Mouse (Mus musculus) lung, embryonic 15.5 days (tissue): ENCODE measurements around the gene Rpl38. TPM values are rescaled to one million over a fixed set of nuclear protein-coding genes. Genes with fewer than 3 reads are reported as not detected.
"Not testable (repeated sequence)": the region's sequence is repeated elsewhere in the genome, so short reads cannot be mapped to it uniquely, and the experiment has no call there.

Source experiments
- ATAC-seq: fragments of 200-750 bp; cut with Nextera tagmentation; 2 replicates; pipeline ENCODE4 v1.8.0; 2017; ENCODE audit warnings: moderate number of reproducible peaks, borderline replicate concordance; ENCODE audit not compliant: low FRiP score, low TSS enrichment; ENCODE audit errors: extremely low read depth
- H3K27ac ChIP-seq: fragments of 300-500 bp; sonication (generic); 2 replicates; pipeline ENCODE4 v1.5.1; 2015; ENCODE audit warnings: moderate library complexity, mild to moderate bottlenecking, inconsistent platforms
- H3K27me3 ChIP-seq: fragments of 300-500 bp; sonication (generic); 2 replicates; pipeline ENCODE4 v1.6.1; 2015; ENCODE audit warnings: inconsistent platforms
- H3K36me3 ChIP-seq: fragments of 300-500 bp; sonication (generic); 2 replicates; pipeline ENCODE4 v1.6.1; 2015; ENCODE audit warnings: inconsistent platforms
- H3K4me1 ChIP-seq: fragments of 300-500 bp; sonication (generic); 2 replicates; pipeline ENCODE4 v1.6.1; 2015; ENCODE audit warnings: inconsistent platforms
- H3K4me2 ChIP-seq: fragments of 300-500 bp; sonication (generic); 2 replicates; pipeline ENCODE4 v1.6.1; 2015; ENCODE audit warnings: inconsistent platforms, mild to moderate bottlenecking, moderate library complexity
- H3K4me3 ChIP-seq: fragments of 300-500 bp; sonication (generic); 2 replicates; pipeline ENCODE4 v1.5.1; 2015; ENCODE audit warnings: mild to moderate bottlenecking, inconsistent platforms
- H3K9ac ChIP-seq: fragments of 300-500 bp; sonication (generic); 2 replicates; pipeline ENCODE4 v1.6.1; 2015; ENCODE audit warnings: inconsistent platforms
- H3K9me3 ChIP-seq: fragments of 300-500 bp; sonication (generic); 2 replicates; pipeline ENCODE4 v1.6.1; 2016; ENCODE audit warnings: inconsistent platforms
- WGBS: fragments of 180-500 bp; shearing (Covaris S2); methylation state at CpG from one replicate; pipeline ENCODE4 v1.1.7; 2015; 5-methylcytosine and 5-hydroxymethylcytosine counted together
- polyA plus RNA-seq: library from polyadenylated mRNA; unstranded; fragments of >200 nt; fragmentation: Nextera tagmentation; extraction: Ambion mirVana; gene quantifications from 2 replicates; pipeline ENCODE4 v1.2.1, GENCODE M21; 2015

The Rpl38 gene
- polyA plus RNA-seq, 1 experiment from 2014 or later = 816 TPM

DNA sequence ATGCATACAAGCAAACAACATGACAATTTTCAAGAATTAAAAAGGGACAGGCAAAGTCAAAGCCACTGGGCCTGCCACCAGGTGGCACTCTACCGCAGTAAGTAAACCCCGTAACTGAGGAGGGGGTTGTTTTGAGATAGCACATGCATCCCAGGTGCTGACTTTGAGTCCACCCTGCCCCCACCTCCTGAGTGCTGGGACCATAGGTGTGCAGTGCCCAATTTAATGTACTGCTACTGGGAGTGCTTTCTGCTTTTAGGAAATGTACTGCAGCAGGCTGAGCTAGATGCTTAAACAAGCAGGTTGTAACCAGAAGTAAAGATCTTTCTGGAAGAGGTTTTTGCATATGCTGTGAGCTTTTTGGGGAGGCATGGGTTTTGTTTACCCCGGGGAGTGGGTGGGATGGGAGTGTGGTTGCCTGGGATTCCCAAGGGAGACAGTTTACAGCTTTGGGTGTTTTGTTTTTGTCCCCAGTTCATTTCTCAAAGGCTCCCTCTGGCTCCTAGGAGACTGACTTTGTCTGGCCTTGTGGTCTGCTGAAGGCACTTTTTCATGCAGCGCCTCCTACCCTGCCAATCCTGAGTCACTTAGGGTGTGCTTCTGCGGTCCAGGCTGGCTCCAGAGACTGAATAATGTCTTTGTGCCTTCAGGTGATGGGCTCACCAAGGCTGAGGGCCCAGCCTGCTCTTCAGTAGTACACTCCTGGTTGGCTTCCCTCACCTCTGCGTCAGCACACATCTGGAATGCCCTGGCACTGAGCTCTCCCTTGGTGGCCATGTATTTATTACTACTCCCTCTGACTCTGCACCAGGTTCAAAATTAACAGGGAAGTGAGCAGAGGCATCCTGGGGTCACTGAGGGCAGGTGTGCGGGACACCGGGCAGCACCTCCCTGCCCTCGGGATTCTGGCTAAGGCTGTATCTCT is 4.7 kb downstream of the Rpl38 start:
- H3K4me3 ChIP-seq = no peak overlapping the region
- H3K9ac ChIP-seq = no peak overlapping the region
- no peak for ATAC-seq
- H3K27ac ChIP-seq = no peak overlapping the region
- peaks cover 40% of the 10 kb centered on the region for H3K36me3 ChIP-seq
- H3K27me3 ChIP-seq = no peaks in the 10 kb centered on the region
- 64% methylated on average over 9 of the region's 9 CpGs for WGBS
- no peaks in the 10 kb centered on the region for H3K9me3 ChIP-seq
- peaks cover 27% of the 10 kb centered on the region for H3K4me1 ChIP-seq
- no peak overlapping the region for H3K4me2 ChIP-seq

DNA sequence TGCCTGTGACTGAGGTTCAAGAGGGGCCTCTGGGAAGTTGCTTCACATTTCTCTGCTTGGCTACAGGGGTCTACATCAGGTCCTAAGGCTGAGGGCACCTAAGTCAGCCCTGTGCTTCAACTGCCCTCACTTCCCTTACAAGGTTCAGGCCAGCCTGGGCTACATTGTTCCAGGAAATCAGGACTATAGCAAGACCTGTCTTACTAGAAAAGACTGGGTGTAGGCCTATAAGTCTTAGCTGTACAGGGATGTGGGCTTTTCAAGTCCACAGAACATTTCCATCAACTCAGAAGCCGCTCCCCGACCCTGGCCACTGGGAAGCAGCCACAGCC is 5.4 kb downstream of the Rpl38 start:
- WGBS = 86% methylated on average over 2 of the region's 2 CpGs
- no peak overlapping the region for H3K4me2 ChIP-seq
- ATAC-seq = no peak
- H3K4me1 ChIP-seq = peaks cover 27% of the 10 kb centered on the region
- no peak overlapping the region for H3K4me3 ChIP-seq
- no peaks in the 10 kb centered on the region for H3K27me3 ChIP-seq
- no peaks in the 10 kb centered on the region for H3K9me3 ChIP-seq
- no peak overlapping the region for H3K27ac ChIP-seq
- no peak overlapping the region for H3K9ac ChIP-seq
- peaks cover 40% of the 10 kb centered on the region for H3K36me3 ChIP-seq

GRCm38 (mm10) chr11:114674180-114674579 is 5.9 kb downstream of the Rpl38 start:
- H3K36me3 ChIP-seq = peaks cover 40% of the 10 kb centered on the region
- H3K9me3 ChIP-seq = no peaks in the 10 kb centered on the region
- no peak for ATAC-seq
- 44% methylated on average over 8 of the region's 8 CpGs for WGBS
- H3K27ac ChIP-seq = no peak overlapping the region
- peaks cover 30% of the 10 kb centered on the region for H3K4me1 ChIP-seq
- no peak overlapping the region for H3K4me2 ChIP-seq
- H3K9ac ChIP-seq = no peak overlapping the region
- H3K4me3 ChIP-seq = no peak overlapping the region
- no peaks in the 10 kb centered on the region for H3K27me3 ChIP-seq

- Histone ChIP-seq H3K27ac (0 out of 2 replicates have a peak overlapping the region, but pooled peaks have one; percentile 3), H3K4me1 (peaks cover 33% of the 10 kb centered on the region), H3K4me2 (peak overlapping the region; percentile 91), H3K4me3 (peak overlapping the region; percentile 49; the same call in 1 of the 2 replicates), H3K36me3 (peaks cover 40% of the 10 kb centered on the region)
- 87% methylated on average over 2 of the region's 3 CpGs for WGBS
- not testable (repeated sequence) for H3K9ac ChIP-seq, H3K27me3 ChIP-seq, H3K9me3 ChIP-seq, ATAC-seq
Measured at GRCm38 (mm10) chr11:114674796-114675195, 6.5 kb downstream of the Rpl38 start.

DNA sequence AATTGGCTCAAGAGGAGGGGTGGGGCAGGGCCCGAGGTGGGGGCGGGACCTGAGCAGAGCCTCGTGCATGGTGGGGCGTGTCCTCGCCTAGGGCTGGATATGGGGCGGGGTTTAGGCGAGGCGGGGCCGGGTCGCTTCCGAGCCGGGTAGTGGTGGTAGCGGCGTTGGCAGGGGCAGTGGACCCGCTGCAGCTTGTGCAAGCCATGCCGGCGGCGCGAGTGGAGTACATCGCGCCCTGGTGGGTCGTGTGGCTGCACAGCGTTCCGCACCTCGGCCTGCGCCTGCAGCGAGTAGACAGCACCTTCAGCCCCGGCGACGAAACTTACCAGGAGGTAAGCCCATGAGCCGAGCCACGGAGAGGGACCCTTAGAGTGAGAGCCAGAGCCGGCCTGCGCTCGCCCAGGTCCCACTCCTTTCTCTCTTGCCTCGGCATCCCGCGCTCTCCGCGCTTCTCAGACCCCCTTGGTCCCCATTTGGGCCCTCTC is 7.1 kb downstream of the Rpl38 start, which contains the start of gene Ttyh2:
Ttyh2 (plus strand) TSS at position 91 of the 485 bp plus-strand sequence.
- 0% methylated on average over 39 of the region's 40 CpGs for WGBS
- Histone ChIP-seq H3K4me1 (peaks cover 33% of the 10 kb centered on the region), H3K27me3 (no peaks in the 10 kb centered on the region), H3K4me2 (peak within 1 kb of the TSS; percentile 91), H3K4me3 (peak within 1 kb of the TSS; percentile 49), H3K36me3 (peaks cover 36% of the 10 kb centered on the region), H3K9me3 (no peaks in the 10 kb centered on the region), H3K27ac (0 out of 2 replicates have a peak within 1 kb of the TSS, but pooled peaks have one; percentile 3), H3K9ac (peak within 1 kb of the TSS; percentile 47)
- ATAC-seq = peak; percentile 91

GRCm38 (mm10) chr11:114675826-114676401 is 7.6 kb downstream of the Rpl38 start:
- peaks cover 31% of the 10 kb centered on the region for H3K36me3 ChIP-seq
- 0 out of 2 replicates have a peak overlapping the region, but pooled peaks have one; percentile 3 for H3K27ac ChIP-seq
- peak; percentile 17; the same call in 1 of the 2 replicates for ATAC-seq
- H3K27me3 ChIP-seq = no peaks in the 10 kb centered on the region
- H3K9me3 ChIP-seq = no peaks in the 10 kb centered on the region
- peaks cover 30% of the 10 kb centered on the region for H3K4me1 ChIP-seq
- 4% methylated on average over 27 of the region's 27 CpGs for whole genome bisulfite sequencing
- H3K4me3 ChIP-seq = peak overlapping the region; percentile 49
- H3K9ac ChIP-seq = peak overlapping the region; percentile 47
- peak overlapping the region; percentile 91 for H3K4me2 ChIP-seq

- ATAC-seq = no peak
- H3K4me3 ChIP-seq = peak overlapping the region; percentile 49
- H3K4me1 ChIP-seq = peaks cover 30% of the 10 kb centered on the region
- H3K27me3 ChIP-seq = no peaks in the 10 kb centered on the region
- H3K4me2 ChIP-seq = peak overlapping the region; percentile 91
- 8% methylated on average over 14 of the region's 14 CpGs for WGBS
- H3K27ac ChIP-seq = no peak overlapping the region
- H3K9me3 ChIP-seq = no peaks in the 10 kb centered on the region
- H3K9ac ChIP-seq = peak overlapping the region; percentile 47
- peaks cover 26% of the 10 kb centered on the region for H3K36me3 ChIP-seq
Measured at GRCm38 (mm10) chr11:114676431-114676830, 8.1 kb downstream of the Rpl38 start.

- H3K9me3 ChIP-seq = no peaks in the 10 kb centered on the region
- peaks cover 20% of the 10 kb centered on the region for H3K36me3 ChIP-seq
- H3K27me3 ChIP-seq = no peaks in the 10 kb centered on the region
- no peak overlapping the region for H3K27ac ChIP-seq
- WGBS = 58% methylated on average over 8 of the region's 9 CpGs
- H3K9ac ChIP-seq = no peak overlapping the region
- peaks cover 30% of the 10 kb centered on the region for H3K4me1 ChIP-seq
- H3K4me3 ChIP-seq = peak overlapping the region; percentile 49
- ATAC-seq = no peak
- peak overlapping the region; percentile 91 for H3K4me2 ChIP-seq
Measured at GRCm38 (mm10) chr11:114676896-114677530, 8.7 kb downstream of the Rpl38 start.

- Histone ChIP-seq H3K27ac (no peak overlapping the region), H3K36me3 (no peaks in the 10 kb centered on the region), H3K4me3 (no peak overlapping the region), H3K27me3 (no peaks in the 10 kb centered on the region), H3K9me3 (no peaks in the 10 kb centered on the region), H3K4me1 (peaks cover 37% of the 10 kb centered on the region), H3K4me2 (peak overlapping the region; percentile 1; the same call in 1 of the 2 replicates), H3K9ac (no peak overlapping the region)
- ATAC-seq = no peak
- WGBS = 34% methylated on average over 8 of the region's 8 CpGs
Measured at GRCm38 (mm10) chr11:114679582-114679981, 11.3 kb downstream of the Rpl38 start.

GRCm38 (mm10) chr11:114680291-114680690 is 12.0 kb downstream of the Rpl38 start:
- Histone ChIP-seq H3K4me2 (no peak overlapping the region), H3K27me3 (no peaks in the 10 kb centered on the region), H3K9me3 (no peaks in the 10 kb centered on the region), H3K36me3 (no peaks in the 10 kb centered on the region), H3K4me1 (peaks cover 40% of the 10 kb centered on the region), H3K27ac (no peak overlapping the region), H3K9ac (no peak overlapping the region), H3K4me3 (no peak overlapping the region)
- WGBS = 40% methylated on average over 10 of the region's 10 CpGs
- ATAC-seq = no peak

DNA sequence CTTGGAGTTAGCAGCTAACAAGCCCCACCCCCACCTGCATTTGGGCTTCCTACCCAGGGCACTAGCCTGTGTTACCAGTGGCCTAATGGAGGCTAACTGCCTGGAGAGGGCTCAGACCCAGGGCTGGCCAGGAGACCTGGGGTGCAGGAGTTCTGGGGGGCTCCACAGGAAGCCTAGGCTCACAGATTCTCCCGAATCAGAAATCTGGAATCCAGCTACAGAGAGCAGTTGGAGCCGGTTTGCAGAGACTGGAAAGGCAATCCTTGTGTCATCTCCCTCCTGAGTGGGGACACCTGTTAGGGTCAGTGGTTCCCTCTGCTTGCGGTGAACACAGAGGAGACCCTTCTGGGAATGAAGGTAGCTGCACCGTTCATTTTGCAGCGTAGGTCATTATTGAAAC is 12.7 kb downstream of the Rpl38 start:
- WGBS = 53% methylated on average over 5 of the region's 5 CpGs
- Histone ChIP-seq H3K27me3 (no peaks in the 10 kb centered on the region), H3K9me3 (no peaks in the 10 kb centered on the region), H3K9ac (no peak overlapping the region), H3K27ac (no peak overlapping the region), H3K4me1 (peaks cover 35% of the 10 kb centered on the region), H3K4me3 (no peak overlapping the region), H3K36me3 (no peaks in the 10 kb centered on the region), H3K4me2 (no peak overlapping the region)
- no peak for ATAC-seq
